Mouse (Mus musculus) neutrophil, adult 59 days (primary cell): ENCODE data around the gene Thap2. TPM values are rescaled to one million over a fixed set of nuclear protein-coding genes. Genes with fewer than 3 reads are reported as not detected.

Experiments
- total RNA-seq, 2 experiments: library from RNA; stranded (reverse); gene quantifications; 1 replicate in 1 of 2; 2 replicates in 1 of 2; pipeline ENCODE4 v1.2.4; 2023

Gene Thap2
- 1 to 10 TPM; 2.9 to 3.8 TPM for total RNA-seq

GRCm38 (mm10) chr10:115384221-115385017 is at the start of gene Thap2, which contains the start of gene Zfc3h1:
Thap2 (minus strand) TSS chr10:115384443.
Zfc3h1 (plus strand) TSS chr10:115384959.

GRCm38 (mm10) chr10:115361840-115362622 is 22.2 kb downstream of the Thap2 start, which contains the start of gene Tmem19:
Tmem19 (minus strand) TSS chr10:115362501.

Other genes with a start within 250 kb of the Thap2 start
- not detected for gene Tph2, start 199.4 kb downstream of the Thap2 start, total RNA-seq
- 100 to 1,000 TPM in 1 of 2 experiments, 10 to 100 TPM in 1; 98.0 to 108 TPM for gene Tbc1d15, start 133.0 kb downstream of the Thap2 start, total RNA-seq
- 10 to 100 TPM; 52.6 to 56.5 TPM for gene Rab21, start 68.8 kb downstream of the Thap2 start, total RNA-seq
- gene Tmem19, start 21.9 kb downstream of the Thap2 start, total RNA-seq: 10 to 100 TPM; 17.4 to 31.3 TPM
- gene Zfc3h1, start 516 bp upstream of the Thap2 start, total RNA-seq: 10 to 100 TPM; 53.8 to 57.7 TPM
- gene A930009A15Rik, start 185.5 kb upstream of the Thap2 start, total RNA-seq: not detected
- under 1 TPM; 0.24 to 0.49 TPM for gene Lgr5, start 203.3 kb upstream of the Thap2 start, total RNA-seq